ENCODE assay signal across 7 mouse cellular contexts in the genomic region with DNA sequence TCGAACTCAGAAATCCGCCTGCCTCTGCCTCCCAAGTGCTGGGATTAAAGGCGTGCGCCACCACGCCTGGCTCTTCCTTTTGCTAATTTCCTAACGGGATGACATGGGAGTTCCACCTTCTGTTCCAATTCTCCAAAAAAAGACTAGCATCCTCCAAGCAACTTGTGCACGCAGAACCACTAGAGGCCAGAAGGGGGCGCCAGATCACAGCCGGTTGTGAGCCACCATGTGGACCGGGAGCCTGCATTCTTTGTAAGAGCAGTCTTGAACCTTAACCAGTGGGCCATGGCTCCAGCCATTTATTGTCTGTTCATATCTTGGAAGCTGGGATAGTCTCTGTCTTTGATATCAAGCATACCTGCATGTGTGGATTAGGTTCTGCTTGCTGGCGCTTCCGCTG. TPM values are rescaled to one million over a fixed set of nuclear protein-coding genes. Genes with fewer than 3 reads are reported as not detected.
A peak's percentile ranks its signal among the peaks of the same experiment; 100 is the strongest.
DNase-seq lines count a peak whose midpoint lies in the region; ATAC-seq and TF ChIP-seq lines count a peak whose summit lies in the region.

No protein-coding gene starts in this region.

- TF ChIP-seq EP300 in MEL (IDR thresholded peaks at IDR 0.05; ENCODE audit: low read depth in 1 of 2, low read length in 2 of 2), result no peak
- TF ChIP-seq EP300 in liver, postnatal 0 days (IDR thresholded peaks at IDR 0.05; ENCODE audit: low read depth), result no peak

- H3K9ac ChIP-seq in MEL (ENCODE audit: control insufficient read depth, low read depth, low read length, poor library complexity, severe bottlenecking), result no peak overlapping the region
- H3K9ac ChIP-seq in liver, postnatal 0 days (replicated peaks), result no peak overlapping the region

- whole genome bisulfite sequencing in cerebellum, adult 2 months, result 26% methylated on average over 12 of the region's 12 CpGs
- WGBS in liver, postnatal 0 days (ENCODE audit: insufficient replicate concordance), result 20% methylated on average over 12 of the region's 12 CpGs

- TF ChIP-seq POLR2A in MEL (IDR thresholded peaks at IDR 0.05; ENCODE audit: control insufficient read depth in 1 of 2, insufficient read depth in 1 of 2, low read depth in 1 of 2, low read length in 2 of 2, poor library complexity in 1 of 2), result no peak
- no peak for TF ChIP-seq POLR2A in cerebellum, adult 2 months (IDR thresholded peaks at IDR 0.05; ENCODE audit: borderline replicate concordance, insufficient read depth, low read length)

- H3K27me3 ChIP-seq in MEL (ENCODE audit: control insufficient read depth in 1 of 2, insufficient read depth in 2 of 2, low read length in 2 of 2), result no peaks in the 10 kb centered on the region
- no peaks in the 10 kb centered on the region; the same call in 1 of the 2 replicates for H3K27me3 ChIP-seq in cerebellum, adult 2 months (ENCODE audit: control insufficient read depth, insufficient read depth, low read length)
- peaks cover 73% of the 10 kb centered on the region for H3K27me3 ChIP-seq in liver, postnatal 0 days (ENCODE audit: insufficient read depth, low read length)

- DNase-seq in CD4-positive helper T cell, adult 2 months (ENCODE audit: low read depth, low spot score), result peak; percentile 58
- DNase-seq in MEL (ENCODE audit: low read depth, low spot score), result peak; percentile 78
- DNase-seq in cerebellum, adult 2 months, result peak; percentile 80 to 88
- DNase-seq in gastrocnemius, adult 8-10 months (ENCODE audit: low spot score in 2 of 2), result peak; percentile 54 to 60
- peak; percentile 86 to 92 for DNase-seq in kidney, postnatal 25 days
- peak; percentile 86 for DNase-seq in liver, postnatal 0 days
- peak; percentile 46 for DNase-seq in skeletal muscle tissue, adult 2 months (ENCODE audit: low read depth, low spot score)

- no peak for ATAC-seq in liver, postnatal 0 days

- no peak overlapping the region for H3K4me2 ChIP-seq in liver, postnatal 0 days (ENCODE audit: low read depth, low read length)

- H3K4me1 ChIP-seq in MEL (ENCODE audit: control insufficient read depth in 1 of 2, insufficient read depth in 2 of 2, low read length in 2 of 2), result peaks cover 0 to 4% of the 10 kb centered on the region in 2 experiments; a peak in 2 of 4 replicates
- H3K4me1 ChIP-seq in cerebellum, adult 2 months (ENCODE audit: control insufficient read depth, insufficient read depth, low read length), result peaks cover 14% of the 10 kb centered on the region
- peaks cover 31% of the 10 kb centered on the region for H3K4me1 ChIP-seq in liver, postnatal 0 days (ENCODE audit: insufficient read depth)

- H3K79me2 ChIP-seq in MEL (ENCODE audit: control insufficient read depth, insufficient read depth, low read length, poor library complexity), result no peaks in the 10 kb centered on the region

- H3K27ac ChIP-seq in MEL (ENCODE audit: control insufficient read depth, low read depth, low read length), result no peak overlapping the region
- no peak overlapping the region for H3K27ac ChIP-seq in cerebellum, adult 2 months (ENCODE audit: insufficient read depth, low read length)
- no peak overlapping the region for H3K27ac ChIP-seq in liver, postnatal 0 days (ENCODE audit: low read depth)

- H3K4me3 ChIP-seq in MEL (ENCODE audit: control insufficient read depth in 1 of 2, insufficient read depth in 1 of 2, low read depth in 2 of 2, low read length in 2 of 2), result no peak overlapping the region
- H3K4me3 ChIP-seq in cerebellum, adult 2 months (replicated peaks; ENCODE audit: insufficient read depth, low read depth, low read length), result no peak overlapping the region
- H3K4me3 ChIP-seq in liver, postnatal 0 days (ENCODE audit: low read depth, low read length), result no peak overlapping the region

- TF ChIP-seq CTCF in MEL (IDR thresholded peaks at IDR 0.05 in 2 of 3, conservative IDR thresholded peaks at IDR 0.05 in 1 of 3; ENCODE audit: control insufficient read depth in 1 of 3, insufficient read depth in 1 of 3, low read depth in 2 of 3, low read length in 3 of 3, poor library complexity in 1 of 3, severe bottlenecking in 1 of 3), result peak; percentile 90 to 97 (median 92)
- TF ChIP-seq CTCF in cerebellum, adult 2 months (IDR thresholded peaks at IDR 0.05; ENCODE audit: borderline replicate concordance, insufficient read depth, low read depth, low read length), result peak; percentile 81
- TF ChIP-seq CTCF in liver, postnatal 0 days (IDR thresholded peaks at IDR 0.05; ENCODE audit: low read depth), result peak; percentile 94

- H3K9me3 ChIP-seq in MEL (replicated peaks; ENCODE audit: insufficient read depth, low read length), result no peaks in the 10 kb centered on the region
- no peaks in the 10 kb centered on the region for H3K9me3 ChIP-seq in liver, postnatal 0 days (ENCODE audit: low read length)

- peaks cover 0 to 5% of the 10 kb centered on the region in 2 experiments; a peak in 2 of 4 replicates for H3K36me3 ChIP-seq in MEL (ENCODE audit: control insufficient read depth in 1 of 2, insufficient read depth in 2 of 2, low read length in 2 of 2)
- no peaks in the 10 kb centered on the region for H3K36me3 ChIP-seq in liver, postnatal 0 days (replicated peaks; ENCODE audit: insufficient read depth, low read length)

- peak; percentile 73 for TF ChIP-seq RAD21 in MEL (IDR thresholded peaks at IDR 0.05; ENCODE audit: low read depth, low read length)

TF ChIP-seq in MEL, 35 proteins besides CTCF, POLR2A, EP300 and RAD21:
- TF ChIP-seq ZC3H11A (IDR thresholded peaks at IDR 0.05; ENCODE audit: low read depth, low read length) (peak; percentile 57), SMC3 (IDR thresholded peaks at IDR 0.05; ENCODE audit: low read depth, low read length) (peak; percentile 71), GATA1 (IDR thresholded peaks at IDR 0.05; ENCODE audit: low read depth, low read length) (no peak), MAX (IDR thresholded peaks at IDR 0.05; ENCODE audit: low read length) (peak; percentile 41; the same call in 1 of the 2 replicates), MYC (IDR thresholded peaks at IDR 0.05; ENCODE audit: low read depth, low read length) (peak; percentile 86)

RNA-seq across cellular contexts. Expression of gene Amn, which starts 1.5 kb away (rescaled TPM):
- total RNA-seq in MEL (2012; rRNA removed), result 0.12 TPM in 1 of 2 replicates, not detected in the other
- under 1 TPM in 1 of 2 experiments, not detected in 1; 0.14 TPM for polyA plus RNA-seq in MEL (2012; ENCODE audit: insufficient read depth in 1 of 2, insufficient read length in 2 of 2, low read depth in 1 of 2, low replicate concordance in 2 of 2, missing spikeins in 1 of 2)
- 6.4 and 9.6 TPM in 2 replicates for polyA plus RNA-seq in cerebellum, adult 2 months (2012; rRNA removed)
- total RNA-seq in gastrocnemius, adult 8-10 months (2022), result not detected
- 0.27 and 0.61 TPM in 2 replicates for polyA plus RNA-seq in liver, postnatal 0 days (2015; fragmentation: Nextera tagmentation; extraction: Ambion mirVana)
